Mouse (Mus musculus): ENCODE data around the gene 2700081O15Rik. TPM values are rescaled to one million over a fixed set of nuclear protein-coding genes. Genes with fewer than 3 reads are reported as not detected.

The 2700081O15Rik gene
- polyA plus RNA-seq (2014; fragmentation: Illumina TruSeq; extraction: RNeasy Lipid Tissue Mini Kit (QIAGEN cat#74804); ENCODE audit: low read depth, low replicate concordance) = 8.4 TPM

GRCm38 (mm10) chr19:7416834-7417735, at the start of gene 2700081O15Rik:
Gene 2700081O15Rik, plus strand, starts transcription at chr19:7417625.

GRCm38 (mm10) chr19:7382903-7383865, 34.2 kb upstream of the 2700081O15Rik start, which contains the start of gene Spindoc:
Gene Spindoc, minus strand, starts transcription at chr19:7382994.

Other genes with a start within 250 kb of the 2700081O15Rik start
- gene Otub1, start 211.3 kb upstream of the 2700081O15Rik start, polyA plus RNA-seq (2014; fragmentation: Illumina TruSeq; extraction: RNeasy Lipid Tissue Mini Kit (QIAGEN cat#74804); ENCODE audit: low read depth, low replicate concordance) = 28.8 TPM
- gene Cox8a, start 200.0 kb upstream of the 2700081O15Rik start, polyA plus RNA-seq (2014; fragmentation: Illumina TruSeq; extraction: RNeasy Lipid Tissue Mini Kit (QIAGEN cat#74804); ENCODE audit: low read depth, low replicate concordance) = 141 TPM
- 12.0 TPM for gene Naa40, start 176.4 kb upstream of the 2700081O15Rik start, polyA plus RNA-seq (2014; fragmentation: Illumina TruSeq; extraction: RNeasy Lipid Tissue Mini Kit (QIAGEN cat#74804); ENCODE audit: low read depth, low replicate concordance)
- not detected for gene Rcor2, start 150.3 kb upstream of the 2700081O15Rik start, polyA plus RNA-seq (2014; fragmentation: Illumina TruSeq; extraction: RNeasy Lipid Tissue Mini Kit (QIAGEN cat#74804); ENCODE audit: low read depth, low replicate concordance)
- 73.6 TPM for gene Mark2, start 75.8 kb upstream of the 2700081O15Rik start, polyA plus RNA-seq (2014; fragmentation: Illumina TruSeq; extraction: RNeasy Lipid Tissue Mini Kit (QIAGEN cat#74804); ENCODE audit: low read depth, low replicate concordance)
- 1.0 TPM for gene Spindoc, start 34.6 kb upstream of the 2700081O15Rik start, polyA plus RNA-seq (2014; fragmentation: Illumina TruSeq; extraction: RNeasy Lipid Tissue Mini Kit (QIAGEN cat#74804); ENCODE audit: low read depth, low replicate concordance)
- gene Rtn3, start 65.7 kb downstream of the 2700081O15Rik start, polyA plus RNA-seq (2014; fragmentation: Illumina TruSeq; extraction: RNeasy Lipid Tissue Mini Kit (QIAGEN cat#74804); ENCODE audit: low read depth, low replicate concordance) = 447 TPM
- gene Atl3, start 76.4 kb downstream of the 2700081O15Rik start, polyA plus RNA-seq (2014; fragmentation: Illumina TruSeq; extraction: RNeasy Lipid Tissue Mini Kit (QIAGEN cat#74804); ENCODE audit: low read depth, low replicate concordance) = 122 TPM
- 12.6 TPM for gene Pla2g16, start 139.8 kb downstream of the 2700081O15Rik start, polyA plus RNA-seq (2014; fragmentation: Illumina TruSeq; extraction: RNeasy Lipid Tissue Mini Kit (QIAGEN cat#74804); ENCODE audit: low read depth, low replicate concordance)
- 49.4 TPM for gene Lgals12, start 189.6 kb downstream of the 2700081O15Rik start, polyA plus RNA-seq (2014; fragmentation: Illumina TruSeq; extraction: RNeasy Lipid Tissue Mini Kit (QIAGEN cat#74804); ENCODE audit: low read depth, low replicate concordance)
- gene Hrasls5, start 194.9 kb downstream of the 2700081O15Rik start, polyA plus RNA-seq (2014; fragmentation: Illumina TruSeq; extraction: RNeasy Lipid Tissue Mini Kit (QIAGEN cat#74804); ENCODE audit: low read depth, low replicate concordance) = not detected

Measured in sigmoid colon, adult 10 weeks (tissue).